Mouse (Mus musculus): ENCODE results near the gene Ocln. TPM values are rescaled to one million over a fixed set of nuclear protein-coding genes. Genes with fewer than 3 reads are reported as not detected.

The Ocln gene
- total and polyA plus RNA-seq, 3 experiments = 0.37 to 0.76 (median 0.43) TPM

- Histone ChIP-seq H3K79me2 (replicated peaks; ENCODE audit: control insufficient read depth, insufficient read depth, low read length) (no peaks in the 10 kb centered on the region), H3K4me1 (ENCODE audit: control insufficient read depth, insufficient read depth, low read length) (no peaks in the 10 kb centered on the region), H3K36me3 (ENCODE audit: control insufficient read depth, insufficient read depth, low read length) (no peaks in the 10 kb centered on the region), H3K4me3 (no peak overlapping the region), H3K9ac (ENCODE audit: low read depth, low read length) (no peak overlapping the region), H3K27me3 (ENCODE audit: control insufficient read depth, insufficient read depth, low read length) (no peaks in the 10 kb centered on the region), H3K27ac (no peak overlapping the region)
- intact Hi-C loops (cut with DNase I) = no loop called here
- no peak for DNase-seq
- WGBS = 57% methylated on average over 10 of the region's 10 CpGs
- TF ChIP-seq EP300 (IDR thresholded peaks at IDR 0.05; ENCODE audit: insufficient read depth, low read depth, low read length) (no peak), CTCF (IDR thresholded peaks at IDR 0.05) (no peak), POLR2A (IDR thresholded peaks at IDR 0.05; ENCODE audit: insufficient read depth, low read depth, low read length) (no peak)
Observed at GRCm38 (mm10) chr13:100543011-100543767, 9.3 kb downstream of the Ocln start.

- TF ChIP-seq POLR2A (IDR thresholded peaks at IDR 0.05; ENCODE audit: insufficient read depth, low read depth, low read length) = no peak
- no peak for TF ChIP-seq EP300 (IDR thresholded peaks at IDR 0.05; ENCODE audit: insufficient read depth, low read depth, low read length)
- TF ChIP-seq CTCF (IDR thresholded peaks at IDR 0.05) = no peak
- intact Hi-C loops (cut with DNase I) = no loop called here
- H3K9ac ChIP-seq (ENCODE audit: low read depth, low read length) = no peak overlapping the region
- H3K27me3 ChIP-seq (ENCODE audit: control insufficient read depth, insufficient read depth, low read length) = no peaks in the 10 kb centered on the region
- no peaks in the 10 kb centered on the region for H3K4me1 ChIP-seq (ENCODE audit: control insufficient read depth, insufficient read depth, low read length)
- DNase-seq = no peak
- no peaks in the 10 kb centered on the region for H3K36me3 ChIP-seq (ENCODE audit: control insufficient read depth, insufficient read depth, low read length)
- no peaks in the 10 kb centered on the region for H3K79me2 ChIP-seq (replicated peaks; ENCODE audit: control insufficient read depth, insufficient read depth, low read length)
- no peak overlapping the region for H3K27ac ChIP-seq
- WGBS = 68% methylated on average over 3 of the region's 3 CpGs
- H3K4me3 ChIP-seq = no peak overlapping the region
Observed at GRCm38 (mm10) chr13:100536149-100536548, 16.4 kb downstream of the Ocln start.

GRCm38 (mm10) chr13:100532788-100533365, 19.6 kb downstream of the Ocln start:
- Histone ChIP-seq H3K27me3 (ENCODE audit: control insufficient read depth, insufficient read depth, low read length) (no peaks in the 10 kb centered on the region), H3K4me3 (no peak overlapping the region), H3K27ac (no peak overlapping the region), H3K79me2 (replicated peaks; ENCODE audit: control insufficient read depth, insufficient read depth, low read length) (no peaks in the 10 kb centered on the region), H3K36me3 (ENCODE audit: control insufficient read depth, insufficient read depth, low read length) (no peaks in the 10 kb centered on the region), H3K9ac (ENCODE audit: low read depth, low read length) (no peak overlapping the region), H3K4me1 (ENCODE audit: control insufficient read depth, insufficient read depth, low read length) (no peaks in the 10 kb centered on the region)
- TF ChIP-seq EP300 (IDR thresholded peaks at IDR 0.05; ENCODE audit: insufficient read depth, low read depth, low read length) (no peak), CTCF (IDR thresholded peaks at IDR 0.05) (no peak), POLR2A (IDR thresholded peaks at IDR 0.05; ENCODE audit: insufficient read depth, low read depth, low read length) (no peak)
- DNase-seq = no peak
- intact Hi-C loops (cut with DNase I) = no loop called here
- 42% methylated on average over 6 of the region's 6 CpGs for WGBS

GRCm38 (mm10) chr13:100526649-100527038, 25.9 kb downstream of the Ocln start:
- H3K79me2 ChIP-seq (replicated peaks; ENCODE audit: control insufficient read depth, insufficient read depth, low read length) = no peaks in the 10 kb centered on the region
- 66% methylated on average over 6 of the region's 6 CpGs for WGBS
- intact Hi-C loops (cut with DNase I) = no loop called here
- H3K9ac ChIP-seq (ENCODE audit: low read depth, low read length) = no peak overlapping the region
- DNase-seq = no peak
- H3K4me3 ChIP-seq = no peak overlapping the region
- TF ChIP-seq CTCF (IDR thresholded peaks at IDR 0.05) (no peak), EP300 (IDR thresholded peaks at IDR 0.05; ENCODE audit: insufficient read depth, low read depth, low read length) (no peak), POLR2A (IDR thresholded peaks at IDR 0.05; ENCODE audit: insufficient read depth, low read depth, low read length) (no peak)
- H3K4me1 ChIP-seq (ENCODE audit: control insufficient read depth, insufficient read depth, low read length) = no peaks in the 10 kb centered on the region; the same call in 1 of the 2 replicates
- no peaks in the 10 kb centered on the region for H3K36me3 ChIP-seq (ENCODE audit: control insufficient read depth, insufficient read depth, low read length)
- H3K27ac ChIP-seq = no peak overlapping the region
- no peaks in the 10 kb centered on the region for H3K27me3 ChIP-seq (ENCODE audit: control insufficient read depth, insufficient read depth, low read length)

GRCm38 (mm10) chr13:100525935-100526648, 26.4 kb downstream of the Ocln start:
- DNase-seq = no peak
- H3K79me2 ChIP-seq (replicated peaks; ENCODE audit: control insufficient read depth, insufficient read depth, low read length) = no peaks in the 10 kb centered on the region
- no peak overlapping the region for H3K9ac ChIP-seq (ENCODE audit: low read depth, low read length)
- no peaks in the 10 kb centered on the region for H3K36me3 ChIP-seq (ENCODE audit: control insufficient read depth, insufficient read depth, low read length)
- H3K4me1 ChIP-seq (ENCODE audit: control insufficient read depth, insufficient read depth, low read length) = no peaks in the 10 kb centered on the region; the same call in 1 of the 2 replicates
- intact Hi-C loops (cut with DNase I) = no loop called here
- H3K27ac ChIP-seq = no peak overlapping the region
- no peak for TF ChIP-seq CTCF (IDR thresholded peaks at IDR 0.05)
- TF ChIP-seq POLR2A (IDR thresholded peaks at IDR 0.05; ENCODE audit: insufficient read depth, low read depth, low read length) = no peak
- no peak for TF ChIP-seq EP300 (IDR thresholded peaks at IDR 0.05; ENCODE audit: insufficient read depth, low read depth, low read length)
- no peaks in the 10 kb centered on the region for H3K27me3 ChIP-seq (ENCODE audit: control insufficient read depth, insufficient read depth, low read length)
- WGBS = 45% methylated on average over 6 of the region's 6 CpGs
- H3K4me3 ChIP-seq = no peak overlapping the region
